In genomic region chr4:150338906-150339650, GRCm38 (mm10) we compare ENCODE assay signal across 9 mouse cellular contexts. TPM values are rescaled to one million over a fixed set of nuclear protein-coding genes. Genes with fewer than 3 reads are reported as not detected.
DNase-seq lines count a peak whose midpoint lies in the region; ATAC-seq and TF ChIP-seq lines count a peak whose summit lies in the region.
"Had no signal": no experiment of that assay in that cellular context is flagged by ENCODE, and none has a peak within 500 bp of the region (broad histone marks: within the 10 kb centered on the region; RNA-seq: fewer than 3 reads in every experiment).

No protein-coding gene starts in this region.

- intact Hi-C loops in gastrocnemius, postnatal 14 days (cut with DNase I; ENCODE audit: low total_unique reads): no loop called here
- intact Hi-C loops in left cerebral cortex, postnatal 14 days (cut with DNase I): no loop called here

- H3K9ac ChIP-seq in kidney, postnatal 0 days (ENCODE audit: low read depth, low read length): no peak overlapping the region
- H3K9ac ChIP-seq: heart, embryonic 13.5 days had no signal

- no peaks in the 10 kb centered on the region for H3K27me3 ChIP-seq in kidney, postnatal 0 days (ENCODE audit: insufficient read depth, low read length)
- no peaks in the 10 kb centered on the region for H3K27me3 ChIP-seq in thymus, adult 2 months (ENCODE audit: control insufficient read depth, insufficient read depth, low read length)
- H3K27me3 ChIP-seq: heart, embryonic 13.5 days had no signal

- WGBS in kidney, postnatal 0 days: 38% methylated on average over 8 of the region's 8 CpGs
- WGBS in thymus, adult 2 months: 49% methylated on average over 8 of the region's 8 CpGs

- no peak overlapping the region for H3K27ac ChIP-seq in kidney, postnatal 0 days
- H3K27ac ChIP-seq in thymus, adult 2 months (ENCODE audit: control insufficient read depth, insufficient read depth, low read length): no peak overlapping the region
- H3K27ac ChIP-seq: heart, embryonic 13.5 days had no signal

- no peak overlapping the region for H3K4me3 ChIP-seq in kidney, postnatal 0 days (replicated peaks; ENCODE audit: low read depth, low read length)
- H3K4me3 ChIP-seq in thymus, adult 2 months (ENCODE audit: control insufficient read depth, insufficient read depth, low read length): no peak overlapping the region
- H3K4me3 ChIP-seq: heart, embryonic 13.5 days had no signal

- TF ChIP-seq POLR2A in thymus, adult 2 months (IDR thresholded peaks at IDR 0.05; ENCODE audit: control insufficient read depth, extremely low read depth, insufficient read depth, low read length, poor library complexity): no peak

- no peaks in the 10 kb centered on the region for H3K36me3 ChIP-seq in kidney, postnatal 0 days (ENCODE audit: insufficient read depth, low read length)
- no peaks in the 10 kb centered on the region for H3K36me3 ChIP-seq in thymus, adult 2 months (ENCODE audit: control insufficient read depth, insufficient read depth, low read length)

- DNase-seq in kidney, postnatal 0 days (ENCODE audit: low spot score): peak; percentile 57
- no peak for DNase-seq in kidney, postnatal 25 days
- peak; percentile 25 for DNase-seq in gastrocnemius, postnatal 14 days
- DNase-seq in left cerebral cortex, postnatal 14 days (ENCODE audit: low spot score in 2 of 2): peak; percentile 53 to 82
- DNase-seq in thymus, adult 2 months: peak; percentile 34
- DNase-seq in lung, postnatal 25 days (ENCODE audit: low spot score): no peak
- DNase-seq in spleen, postnatal 4 days (ENCODE audit: low spot score in 2 of 2): no peak

- no peak for TF ChIP-seq CTCF in kidney, postnatal 0 days (IDR thresholded peaks at IDR 0.05; ENCODE audit: low read depth)
- no peak for TF ChIP-seq CTCF in thymus, adult 2 months (IDR thresholded peaks at IDR 0.05; ENCODE audit: borderline replicate concordance, control insufficient read depth, extremely low read depth, insufficient read depth, low read length, poor library complexity)

- H3K9me3 ChIP-seq in kidney, postnatal 0 days (replicated peaks; ENCODE audit: low read length): no peaks in the 10 kb centered on the region
- H3K9me3 ChIP-seq: heart, embryonic 13.5 days had no signal

- no peak overlapping the region for H3K4me2 ChIP-seq in kidney, postnatal 0 days (ENCODE audit: low read length)
- H3K4me2 ChIP-seq: heart, embryonic 13.5 days had no signal

- ATAC-seq in kidney, postnatal 0 days (replicated peaks; ENCODE audit: low FRiP score, low read depth): no peak
- ATAC-seq in cerebellum, adult (ENCODE audit: insufficient number of reproducible peaks, low FRiP score, low TSS enrichment): peak; percentile 96

- H3K4me1 ChIP-seq in kidney, postnatal 0 days (replicated peaks; ENCODE audit: insufficient read depth, low read length): no peaks in the 10 kb centered on the region
- no peaks in the 10 kb centered on the region for H3K4me1 ChIP-seq in thymus, adult 2 months (replicated peaks; ENCODE audit: control insufficient read depth, insufficient read depth, low read length)

RNA-seq across cellular contexts. Expression of gene Rere, which starts 57.6 kb away (rescaled TPM):
- 29.1 and 29.8 TPM in 2 replicates for polyA plus RNA-seq in kidney, postnatal 0 days (2015; fragmentation: Nextera tagmentation; extraction: Ambion mirVana)
- total RNA-seq in gastrocnemius, postnatal 14 days (2021): 10 to 100 TPM; 44.4 to 52.1 TPM
- 100 to 1,000 TPM in 1 of 2 experiments, 10 to 100 TPM in 1; 95.6 to 100 TPM for total RNA-seq in left cerebral cortex, postnatal 14 days (2021)
- polyA plus RNA-seq in thymus, adult 2 months (2012; rRNA removed): 52.5 and 62.1 TPM in 2 replicates

Comparison
In these comparisons a context has a peak if more than half of its experiments do, and no peak if none do; other contexts are left out.
1. DNase-seq: peak in kidney, postnatal 0 days (single experiment), gastrocnemius, postnatal 14 days (single experiment), left cerebral cortex, postnatal 14 days (2 of 2) and thymus, adult 2 months (single experiment); none in kidney, postnatal 25 days (0 of 2), lung, postnatal 25 days (single experiment) and spleen, postnatal 4 days (0 of 2).